Mouse (Mus musculus) C2C12 (cell line): ENCODE results near the gene Mapk8ip1. TPM values are rescaled to one million over a fixed set of nuclear protein-coding genes. Genes with fewer than 3 reads are reported as not detected.

ENCODE experiments used
- H3K27me3 ChIP-seq: one replicate; pipeline ENCODE4 v1.6.1; 2011; ENCODE audit not compliant: control insufficient read depth, insufficient read depth, insufficient read length
- H3K36me3 ChIP-seq: one replicate; pipeline ENCODE4 v1.6.1; 2011; ENCODE audit not compliant: control insufficient read depth, insufficient read depth
- H3K4me3 ChIP-seq: one replicate; pipeline ENCODE4 v1.5.1; 2011; ENCODE audit warnings: mild to moderate bottlenecking, control low read depth; ENCODE audit not compliant: poor library complexity, insufficient read depth, severe bottlenecking
- H3K79me2 ChIP-seq: one replicate; pipeline ENCODE4 v1.6.1; 2011; ENCODE audit not compliant: control insufficient read depth, insufficient read depth
- H3K79me3 ChIP-seq: one replicate; pipeline ENCODE4 v1.6.1; 2011; ENCODE audit warnings: low read depth, control low read depth
- H3ac ChIP-seq: one replicate; pipeline ENCODE3; 2011; ENCODE audit warnings: low read depth; ENCODE audit not compliant: control insufficient read depth, insufficient read length
- CEBPB ChIP-seq: IDR thresholded peaks from one replicate; pipeline ENCODE4 v1.6.1; 2011; ENCODE audit warnings: low read depth, mild to moderate bottlenecking, control low read depth, moderate library complexity
- CTCF ChIP-seq: IDR thresholded peaks from one replicate; pipeline ENCODE4 v1.5.1; 2011; ENCODE audit not compliant: control insufficient read depth, insufficient read depth, insufficient read length
- FOSL1 ChIP-seq: IDR thresholded peaks from one replicate; pipeline ENCODE4 v1.8.0; 2011; ENCODE audit warnings: mild to moderate bottlenecking, low read length; ENCODE audit not compliant: poor library complexity, insufficient read depth, severe bottlenecking
- MAX ChIP-seq: IDR thresholded peaks from one replicate; pipeline ENCODE4 v1.6.1; 2011; ENCODE audit warnings: mild to moderate bottlenecking, control low read depth
- MYOD1 ChIP-seq: IDR thresholded peaks from one replicate; pipeline ENCODE4 v1.6.1; 2011; ENCODE audit warnings: low read depth; ENCODE audit not compliant: control insufficient read depth, insufficient read length
- MYOG ChIP-seq: IDR thresholded peaks from one replicate; pipeline ENCODE4 v1.6.1; 2011; ENCODE audit not compliant: control insufficient read depth, insufficient read length; ENCODE audit errors: extremely low read depth
- USF1 ChIP-seq: IDR thresholded peaks from one replicate; pipeline ENCODE4 v1.6.1; 2011; ENCODE audit warnings: low read depth, mild to moderate bottlenecking, control low read depth, moderate library complexity
- polyA plus RNA-seq: library from polyadenylated mRNA; unstranded; fragments of >200 nt; fragmentation: generic; extraction: Trizol; gene quantifications from one replicate; pipeline ENCODE4 v1.2.1, GENCODE M21; 2012; ENCODE audit warnings: missing spikeins

The Mapk8ip1 gene
- polyA plus RNA-seq, 1 experiment: 18.8 TPM

GRCm38 (mm10) chr2:92430089-92430488 lies 29.0 kb upstream of the Mapk8ip1 start:
- Histone ChIP-seq H3K36me3 (no peaks in the 10 kb centered on the region), H3ac (no peak overlapping the region), H3K79me2 (no peaks in the 10 kb centered on the region), H3K4me3 (no peak overlapping the region), H3K79me3 (no peaks in the 10 kb centered on the region), H3K27me3 (no peaks in the 10 kb centered on the region)
- TF ChIP-seq MYOG (no peak), CEBPB (no peak), MYOD1 (no peak), USF1 (no peak), MAX (no peak), FOSL1 (no peak)

- Histone ChIP-seq H3ac (no peak overlapping the region), H3K79me3 (no peaks in the 10 kb centered on the region), H3K4me3 (no peak overlapping the region), H3K27me3 (no peaks in the 10 kb centered on the region), H3K79me2 (no peaks in the 10 kb centered on the region), H3K36me3 (no peaks in the 10 kb centered on the region)
- TF ChIP-seq MAX (no peak), CEBPB (no peak), MYOG (no peak), FOSL1 (no peak), MYOD1 (no peak), CTCF (no peak), USF1 (no peak)
These were observed 26.8 kb upstream of the Mapk8ip1 start for GRCm38 (mm10) chr2:92427882-92428281.

DNA sequence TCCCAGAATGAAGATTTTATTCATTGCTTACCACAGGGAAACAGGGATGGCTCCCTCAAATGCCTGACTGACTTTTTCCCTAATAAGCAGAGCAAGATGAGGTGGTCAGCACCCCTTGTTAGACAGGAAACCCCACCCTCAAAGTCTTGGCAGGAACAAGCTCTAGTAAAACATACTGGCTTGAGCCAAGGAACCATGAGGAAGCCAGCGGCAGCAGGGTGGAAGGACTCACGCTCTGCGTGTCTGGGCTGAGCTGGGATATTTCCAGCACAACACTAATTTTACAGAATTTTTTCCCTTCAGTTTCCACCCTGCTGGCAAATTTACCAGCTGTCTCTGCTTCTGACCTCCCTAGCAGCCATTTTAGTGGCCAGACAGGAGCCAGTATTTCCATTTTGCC lies 25.4 kb upstream of the Mapk8ip1 start:
- no peak overlapping the region for H3ac ChIP-seq
- H3K79me3 ChIP-seq: no peaks in the 10 kb centered on the region
- H3K36me3 ChIP-seq: peaks cover 11% of the 10 kb centered on the region
- no peaks in the 10 kb centered on the region for H3K79me2 ChIP-seq
- TF ChIP-seq FOSL1 (no peak), USF1 (no peak), CEBPB (no peak), MAX (no peak), MYOD1 (no peak), MYOG (no peak), CTCF (no peak)
- no peaks in the 10 kb centered on the region for H3K27me3 ChIP-seq
- H3K4me3 ChIP-seq: no peak overlapping the region

DNA sequence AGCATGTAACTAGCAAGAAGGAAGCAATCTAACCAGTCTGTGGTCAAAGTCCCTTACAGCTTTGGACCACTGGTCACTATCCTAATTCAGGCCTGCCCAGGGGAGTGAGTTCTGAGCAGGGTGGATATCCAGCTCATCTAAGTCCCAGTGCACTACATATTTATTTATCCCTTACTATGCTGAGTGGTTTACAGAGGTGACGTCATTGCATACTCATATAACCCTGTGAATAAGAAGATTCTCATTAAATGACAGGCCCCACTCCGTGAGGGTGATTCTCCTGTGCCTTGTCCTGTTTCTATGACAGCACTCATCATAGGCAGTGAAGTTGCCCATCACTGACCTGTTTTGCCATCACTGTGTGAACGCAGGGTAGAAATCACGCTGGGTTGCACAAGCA lies 24.3 kb upstream of the Mapk8ip1 start:
- TF ChIP-seq MYOG (no peak), USF1 (no peak), CEBPB (no peak), FOSL1 (no peak), MYOD1 (no peak)
- no peaks in the 10 kb centered on the region for H3K79me2 ChIP-seq
- H3ac ChIP-seq: no peak overlapping the region
- no peaks in the 10 kb centered on the region for H3K27me3 ChIP-seq
- no peaks in the 10 kb centered on the region for H3K79me3 ChIP-seq
- peaks cover 20% of the 10 kb centered on the region for H3K36me3 ChIP-seq
- H3K4me3 ChIP-seq: no peak overlapping the region

DNA sequence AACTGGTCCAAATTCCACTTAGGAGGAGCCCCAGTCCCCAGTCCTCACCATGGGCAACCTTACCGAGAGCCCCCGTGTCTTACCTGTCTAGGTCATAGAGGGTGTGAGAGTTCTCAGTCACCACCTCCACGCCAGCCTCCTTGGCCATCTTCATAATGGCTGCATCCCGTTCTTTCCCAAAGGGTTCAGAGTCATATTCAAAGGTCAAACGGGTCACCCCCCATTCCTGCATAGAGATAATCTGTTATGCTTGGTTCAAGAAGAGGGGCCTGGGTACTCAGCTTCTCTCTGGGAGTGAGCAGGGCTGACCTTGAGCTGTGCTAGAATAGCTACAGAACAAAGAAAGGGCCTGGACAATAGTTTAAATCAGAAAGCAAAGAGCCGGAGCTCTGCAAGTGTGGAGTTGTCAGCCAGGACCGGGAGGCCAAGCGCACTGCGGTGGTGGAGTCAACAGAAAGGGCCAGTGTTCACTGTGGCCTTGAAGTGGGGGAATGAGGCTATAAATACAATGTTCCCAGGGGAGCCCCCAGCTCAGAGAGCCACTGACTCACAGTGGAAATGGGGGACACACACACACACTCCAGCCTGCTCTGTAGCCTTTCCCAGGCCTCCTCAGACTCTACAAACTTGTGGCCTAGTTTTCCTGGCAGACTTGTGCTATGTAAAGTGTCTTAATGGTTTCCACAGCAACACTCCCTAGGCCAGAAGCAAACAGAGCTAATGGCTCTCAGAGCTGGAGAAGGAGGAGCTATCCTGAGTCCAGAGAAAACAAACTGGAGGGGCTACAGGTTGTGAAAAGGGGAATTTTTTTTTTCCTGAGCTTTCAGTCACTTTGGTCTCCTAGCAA lies 23.6 kb upstream of the Mapk8ip1 start:
- Histone ChIP-seq H3K79me2 (no peaks in the 10 kb centered on the region), H3ac (no peak overlapping the region), H3K36me3 (peaks cover 20% of the 10 kb centered on the region), H3K27me3 (no peaks in the 10 kb centered on the region), H3K4me3 (no peak overlapping the region), H3K79me3 (no peaks in the 10 kb centered on the region)
- TF ChIP-seq MAX (no peak), MYOG (no peak), USF1 (no peak), CEBPB (no peak), MYOD1 (no peak)
